Mouse (Mus musculus) limb, embryonic 14.5 days (tissue): ENCODE measurements around the gene Slc31a1. TPM values are rescaled to one million over a fixed set of nuclear protein-coding genes. Genes with fewer than 3 reads are reported as not detected.

Experiments
- ATAC-seq: fragments of 200-750 bp; cut with Nextera tagmentation; 2 replicates; pipeline ENCODE4 v1.8.0; 2017; ENCODE audit warnings: low read depth, moderate number of reproducible peaks, moderate TSS enrichment; ENCODE audit not compliant: low FRiP score
- DNase-seq: peaks from one replicate; pipeline ENCODE4 v3.0.0-alpha.2; 2015; ENCODE audit warnings: low spot score
- H3K27ac ChIP-seq: fragments of 300-500 bp; sonication (generic); replicated peaks from 2 replicates; pipeline ENCODE4 v1.5.1; 2014; ENCODE audit warnings: low read depth, mild to moderate bottlenecking, low read length, moderate library complexity, mixed read lengths
- H3K27me3 ChIP-seq: fragments of 300-500 bp; sonication (generic); 2 replicates; pipeline ENCODE4 v1.6.1; 2014; ENCODE audit warnings: low read length, mixed read lengths; ENCODE audit not compliant: control insufficient read depth, insufficient read depth
- H3K36me3 ChIP-seq: fragments of 300-500 bp; sonication (generic); 2 replicates; pipeline ENCODE4 v1.6.1; 2014; ENCODE audit warnings: mild to moderate bottlenecking, low read length, moderate library complexity, mixed read lengths; ENCODE audit not compliant: control insufficient read depth, insufficient read depth
- H3K4me1 ChIP-seq: fragments of 300-500 bp; sonication (generic); 2 replicates; pipeline ENCODE4 v1.6.1; 2014; ENCODE audit warnings: antibody characterized with exemption, low read length, mixed read lengths; ENCODE audit not compliant: control insufficient read depth, insufficient read depth
- H3K4me2 ChIP-seq: fragments of 300-500 bp; sonication (generic); replicated peaks from 2 replicates; pipeline ENCODE4 v1.6.1; 2014; ENCODE audit warnings: low read depth, mild to moderate bottlenecking, low read length, moderate library complexity; ENCODE audit not compliant: severe bottlenecking
- H3K4me3 ChIP-seq: fragments of 300-500 bp; sonication (generic); replicated peaks from 2 replicates; pipeline ENCODE4 v1.5.1; 2014; ENCODE audit warnings: low read length
- H3K9ac ChIP-seq: fragments of 300-500 bp; sonication (generic); 2 replicates; pipeline ENCODE4 v1.6.1; 2014; ENCODE audit warnings: mild to moderate bottlenecking, low read depth, low read length, moderate library complexity; ENCODE audit not compliant: severe bottlenecking
- H3K9me3 ChIP-seq: fragments of 300-500 bp; sonication (generic); 2 replicates; pipeline ENCODE4 v1.6.1; 2016; ENCODE audit warnings: low read length; ENCODE audit not compliant: control insufficient read depth
- POLR2A ChIP-seq: fragments of 200-500 bp; IDR thresholded peaks from 2 replicates; pipeline ENCODE4 v1.8.0; 2012; ENCODE audit warnings: inconsistent platforms, mild to moderate bottlenecking, moderate library complexity, borderline replicate concordance; ENCODE audit not compliant: insufficient read depth, insufficient read length; ENCODE audit errors: extremely low read depth
- WGBS: fragments of 180-500 bp; shearing (Covaris S2); extraction: QIAGEN DNeasy Blood & Tissue Kit; methylation state at CpG from one replicate; pipeline ENCODE4 v1.1.7; 2014; 5-methylcytosine and 5-hydroxymethylcytosine counted together
- polyA plus RNA-seq, 2 experiments: library from polyadenylated mRNA; depleted of rRNA in 1 of 2; stranded (reverse) in 1 of 2; unstranded in 1 of 2; fragments of >200 nt; fragmentation: Nextera tagmentation in 1 of 2; extraction: Ambion mirVana in 1 of 2; gene quantifications; 2 replicates each; pipeline versions ENCODE4 v1.2.1 to v1.2.3; 2012 to 2014

The Slc31a1 gene
- polyA plus RNA-seq, 2 experiments = 33.3 to 45.0 TPM

- no peak for TF ChIP-seq POLR2A
- WGBS = 53% methylated on average over 1 of the region's 1 CpGs
These were observed 11.9 kb downstream of the Slc31a1 start for GRCm38 (mm10) chr4:62372410-62372809.

DNA sequence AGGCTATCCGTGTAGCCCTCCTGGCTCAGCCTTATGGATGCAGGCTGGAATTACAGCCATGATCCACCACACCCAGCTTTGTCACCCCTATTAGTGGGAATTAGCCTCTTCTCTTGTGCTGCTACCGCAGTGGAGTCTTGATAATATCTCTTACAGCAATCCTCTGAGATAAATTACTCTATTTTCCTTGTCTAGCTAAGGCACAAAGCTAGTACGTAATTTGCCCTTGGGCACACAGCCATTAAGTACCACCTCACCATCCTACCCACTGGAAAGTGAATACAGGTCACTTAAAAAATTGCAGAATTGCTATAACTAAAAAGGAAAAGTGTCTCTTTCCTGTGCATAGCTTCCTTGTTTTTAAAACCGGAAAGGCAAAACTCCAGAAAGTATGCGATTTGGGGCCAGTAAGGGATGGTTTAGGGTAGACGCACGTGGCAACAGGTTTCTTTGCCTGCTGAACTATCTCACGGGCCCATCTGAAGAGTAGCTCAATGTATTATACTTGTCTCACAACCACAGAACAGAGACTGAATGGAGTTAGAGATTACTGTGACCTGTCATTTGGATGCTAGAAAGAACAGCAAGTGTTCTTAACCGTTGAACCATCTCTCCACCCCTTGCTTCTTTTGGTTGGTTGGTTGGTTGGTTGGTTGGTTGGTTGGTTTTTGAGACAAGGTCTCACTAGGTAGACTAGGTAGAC is 12.4 kb downstream of the Slc31a1 start:
- no peak overlapping the region for H3K9ac ChIP-seq
- no peak overlapping the region for H3K4me3 ChIP-seq
- no peaks in the 10 kb centered on the region for H3K36me3 ChIP-seq
- DNase-seq (no peak), ATAC-seq (no peak)
- no peak overlapping the region for H3K4me2 ChIP-seq
- no peaks in the 10 kb centered on the region for H3K27me3 ChIP-seq
- H3K4me1 ChIP-seq = no peaks in the 10 kb centered on the region
- H3K9me3 ChIP-seq = no peaks in the 10 kb centered on the region
- WGBS = 86% methylated on average over 9 of the region's 9 CpGs
- no peak overlapping the region for H3K27ac ChIP-seq
- no peak for TF ChIP-seq POLR2A

More at GRCm38 (mm10) chr4:62372410-62372809, 11.9 kb downstream of the Slc31a1 start:
- H3K36me3 ChIP-seq = no peaks in the 10 kb centered on the region
- no peak overlapping the region for H3K4me2 ChIP-seq
- H3K4me1 ChIP-seq = no peaks in the 10 kb centered on the region
- no peaks in the 10 kb centered on the region for H3K27me3 ChIP-seq
- ATAC-seq (no peak), DNase-seq (no peak)
- H3K9ac ChIP-seq = no peak overlapping the region
- no peak overlapping the region for H3K4me3 ChIP-seq
- H3K27ac ChIP-seq = no peak overlapping the region
- no peaks in the 10 kb centered on the region for H3K9me3 ChIP-seq

DNA sequence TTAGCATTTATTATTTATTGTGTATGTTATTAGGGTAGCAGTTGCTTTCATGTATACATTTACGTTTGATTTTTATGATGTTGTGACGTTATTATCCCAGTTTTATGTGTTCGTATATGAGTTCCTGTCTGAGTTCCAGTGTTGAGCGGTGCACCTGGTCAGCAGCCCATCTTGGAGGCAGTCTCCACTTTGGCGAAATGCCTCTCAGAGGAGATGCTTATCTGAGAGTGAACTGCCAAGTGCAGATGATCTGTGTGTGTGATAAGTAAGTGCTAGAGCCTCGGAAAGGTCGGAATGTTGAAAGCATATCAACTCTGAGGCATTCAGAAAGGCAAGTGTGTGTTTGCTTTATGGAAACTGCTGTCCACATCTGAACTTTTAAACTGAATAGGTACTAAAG is 13.1 kb downstream of the Slc31a1 start:
- no peaks in the 10 kb centered on the region for H3K9me3 ChIP-seq
- H3K4me2 ChIP-seq = no peak overlapping the region
- H3K4me3 ChIP-seq = no peak overlapping the region
- no peaks in the 10 kb centered on the region for H3K36me3 ChIP-seq
- DNase-seq (no peak), ATAC-seq (no peak)
- TF ChIP-seq POLR2A = no peak
- no peaks in the 10 kb centered on the region for H3K4me1 ChIP-seq
- H3K27me3 ChIP-seq = no peaks in the 10 kb centered on the region
- no peak overlapping the region for H3K9ac ChIP-seq
- WGBS = 42% methylated on average over 7 of the region's 7 CpGs
- no peak overlapping the region for H3K27ac ChIP-seq

DNA sequence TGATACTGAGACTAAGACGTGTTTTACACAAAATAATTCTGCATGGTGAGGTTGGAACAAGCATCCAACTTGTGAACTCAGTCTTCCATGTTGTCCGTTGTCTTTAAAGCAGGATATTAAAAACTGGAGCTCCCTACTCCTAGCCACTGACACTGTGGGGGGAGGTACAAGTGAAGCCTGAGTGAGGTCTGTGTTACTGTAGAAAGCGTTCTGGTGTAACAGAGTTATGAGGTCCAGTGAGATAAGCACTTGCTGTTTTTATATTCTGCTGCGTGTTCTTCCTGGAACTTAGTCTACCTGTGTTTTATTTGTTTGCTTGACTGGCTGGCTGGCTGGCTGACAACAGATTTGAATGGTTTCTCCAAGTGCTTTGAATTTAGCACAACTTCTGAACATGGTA is 13.8 kb downstream of the Slc31a1 start:
- H3K4me1 ChIP-seq = no peaks in the 10 kb centered on the region
- H3K9me3 ChIP-seq = no peaks in the 10 kb centered on the region
- no peaks in the 10 kb centered on the region for H3K36me3 ChIP-seq
- ATAC-seq (no peak), DNase-seq (no peak)
- no peak overlapping the region for H3K9ac ChIP-seq
- no peak overlapping the region for H3K4me2 ChIP-seq
- no peak for TF ChIP-seq POLR2A
- 50% methylated on average over 4 of the region's 4 CpGs for WGBS
- no peak overlapping the region for H3K4me3 ChIP-seq
- no peaks in the 10 kb centered on the region for H3K27me3 ChIP-seq
- no peak overlapping the region for H3K27ac ChIP-seq

- Histone ChIP-seq H3K4me2 (no peak overlapping the region), H3K9ac (no peak overlapping the region), H3K4me3 (no peak overlapping the region), H3K36me3 (no peaks in the 10 kb centered on the region), H3K27me3 (no peaks in the 10 kb centered on the region), H3K27ac (no peak overlapping the region), H3K4me1 (no peaks in the 10 kb centered on the region), H3K9me3 (no peaks in the 10 kb centered on the region)
- no peak for DNase-seq
- no peak for TF ChIP-seq POLR2A
- no peak for ATAC-seq
- 79% methylated on average over 2 of the region's 2 CpGs for WGBS
These were observed 15.6 kb downstream of the Slc31a1 start for GRCm38 (mm10) chr4:62376123-62376522.

GRCm38 (mm10) chr4:62379724-62380381 is 19.3 kb downstream of the Slc31a1 start:
- no peaks in the 10 kb centered on the region for H3K4me1 ChIP-seq
- H3K4me3 ChIP-seq = no peak overlapping the region
- H3K9me3 ChIP-seq = no peaks in the 10 kb centered on the region
- no peak overlapping the region for H3K4me2 ChIP-seq
- no peaks in the 10 kb centered on the region for H3K27me3 ChIP-seq
- H3K27ac ChIP-seq = no peak overlapping the region
- no peak for TF ChIP-seq POLR2A
- no peak for DNase-seq
- ATAC-seq = no peak
- no peak overlapping the region for H3K9ac ChIP-seq
- H3K36me3 ChIP-seq = 0 out of 2 replicates have a peak, but pooled peaks cover 5% of the 10 kb centered on the region
- 79% methylated on average over 9 of the region's 9 CpGs for WGBS
